Mouse (Mus musculus) neural tube, embryonic 12.5 days (tissue): Measurements from ENCODE around the gene Golim4. TPM values are rescaled to one million over a fixed set of nuclear protein-coding genes. Genes with fewer than 3 reads are reported as not detected.
"Not testable (repeated sequence)": the region's sequence is repeated elsewhere in the genome, so short reads cannot be mapped to it uniquely, and the experiment has no call there.

ENCODE experiments used
- ATAC-seq: fragments of 200-750 bp; cut with Nextera tagmentation; 2 replicates; pipeline ENCODE4 v1.8.0; 2017; ENCODE audit warnings: low read depth, mild to moderate bottlenecking, moderate TSS enrichment, moderate library complexity; ENCODE audit not compliant: low FRiP score
- H3K27ac ChIP-seq: fragments of 300-500 bp; sonication (generic); 2 replicates; pipeline ENCODE4 v1.5.1; 2016
- H3K27me3 ChIP-seq: fragments of 300-500 bp; sonication (generic); replicated peaks from 2 replicates; pipeline ENCODE4 v1.6.1; 2016; ENCODE audit warnings: mild to moderate bottlenecking
- H3K36me3 ChIP-seq: fragments of 300-500 bp; sonication (generic); 2 replicates; pipeline ENCODE4 v1.6.1; 2016; ENCODE audit warnings: mild to moderate bottlenecking
- H3K4me1 ChIP-seq: fragments of 300-500 bp; sonication (generic); 2 replicates; pipeline ENCODE4 v1.6.1; 2016
- H3K4me2 ChIP-seq: fragments of 300-500 bp; sonication (generic); replicated peaks from 2 replicates; pipeline ENCODE4 v1.6.1; 2016; ENCODE audit warnings: mild to moderate bottlenecking
- H3K4me3 ChIP-seq: fragments of 300-500 bp; sonication (generic); 2 replicates; pipeline ENCODE4 v1.5.1; 2016
- H3K9ac ChIP-seq: fragments of 300-500 bp; sonication (generic); 2 replicates; pipeline ENCODE4 v1.6.1; 2016; ENCODE audit warnings: mild to moderate bottlenecking
- H3K9me3 ChIP-seq: fragments of 300-500 bp; sonication (generic); 2 replicates; pipeline ENCODE4 v1.6.1; 2016; ENCODE audit warnings: mild to moderate bottlenecking
- WGBS: fragments of 180-500 bp; shearing (Covaris S2); methylation state at CpG from one replicate; pipeline ENCODE4 v1.1.7; 2016; 5-methylcytosine and 5-hydroxymethylcytosine counted together
- polyA plus RNA-seq: library from polyadenylated mRNA; unstranded; fragments of >200 nt; fragmentation: Nextera tagmentation; extraction: Ambion mirVana; gene quantifications from 2 replicates; pipeline ENCODE4 v1.2.1, GENCODE M21; 2016

Golim4 gene
- polyA plus RNA-seq: 56.1 and 61.8 TPM in 2 replicates

- Histone ChIP-seq H3K4me1 (peaks cover 34% of the 10 kb centered on the region), H3K9me3 (no peaks in the 10 kb centered on the region), H3K36me3 (no peaks in the 10 kb centered on the region), H3K27ac (peak within 1 kb of the TSS; percentile 68), H3K27me3 (no peaks in the 10 kb centered on the region), H3K9ac (peak within 1 kb of the TSS; percentile 73), H3K4me3 (peak within 1 kb of the TSS; percentile 77), H3K4me2 (peak within 1 kb of the TSS; percentile 82)
- WGBS: under 1% methylated on average over 53 of the region's 53 CpGs
- ATAC-seq: peak; percentile 99
Observed at GRCm38 (mm10) chr3:75956551-75957302, at the start of gene Golim4. Golim4 (minus strand) TSS chr3:75956949.

DNA sequence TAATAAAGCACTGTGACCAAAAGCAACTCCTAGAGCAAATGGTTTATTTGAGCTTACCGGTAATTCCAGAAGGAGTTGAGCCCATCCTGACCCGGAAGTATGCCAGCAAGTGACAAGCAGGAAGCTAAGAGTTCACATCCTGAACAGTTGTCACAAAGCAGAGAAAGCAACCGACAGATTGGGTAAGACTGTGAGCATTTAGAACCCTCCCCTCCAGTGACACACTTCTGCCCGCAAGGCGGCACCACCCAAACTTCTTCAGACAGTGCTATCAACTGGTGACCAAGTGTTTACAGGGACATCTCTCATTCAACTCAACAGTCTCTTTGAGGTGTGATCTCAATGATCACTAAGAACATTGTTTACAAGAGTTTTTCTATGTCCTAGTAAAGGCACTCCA lies 48.9 kb upstream of the Golim4 start:
- Histone ChIP-seq H3K9me3 (no peaks in the 10 kb centered on the region), H3K9ac (no peak overlapping the region), H3K27me3 (no peaks in the 10 kb centered on the region), H3K27ac (no peak overlapping the region), H3K36me3 (no peaks in the 10 kb centered on the region), H3K4me3 (no peak overlapping the region), H3K4me1 (no peaks in the 10 kb centered on the region), H3K4me2 (no peak overlapping the region)
- 87% methylated on average over 5 of the region's 5 CpGs for WGBS
- no peak for ATAC-seq

DNA sequence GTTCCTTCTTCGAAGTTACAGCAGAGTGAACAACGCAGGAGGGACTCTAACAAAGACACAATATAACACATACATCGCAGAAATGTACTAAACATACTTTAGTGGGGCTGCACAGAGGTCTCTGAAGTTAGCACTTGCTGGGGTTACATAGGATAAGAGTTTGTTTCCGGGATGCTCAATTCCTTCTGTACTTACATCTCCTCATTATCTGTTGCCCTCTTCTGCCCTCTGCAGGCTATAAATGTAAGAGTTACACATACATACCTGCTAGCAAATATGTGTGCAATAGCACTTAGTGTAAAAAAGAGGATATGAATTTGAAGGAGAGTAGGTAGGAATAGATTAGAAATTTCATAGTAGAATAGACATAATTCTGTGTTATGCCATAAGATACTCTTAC lies 44.4 kb upstream of the Golim4 start:
- ATAC-seq: peak; percentile 70
- Histone ChIP-seq H3K36me3 (no peaks in the 10 kb centered on the region), H3K9me3 (no peaks in the 10 kb centered on the region), H3K9ac (no peak overlapping the region), H3K4me2 (no peak overlapping the region), H3K27ac (no peak overlapping the region), H3K27me3 (no peaks in the 10 kb centered on the region), H3K4me1 (no peaks in the 10 kb centered on the region), H3K4me3 (no peak overlapping the region)
- whole genome bisulfite sequencing: 48% methylated on average over 4 of the region's 4 CpGs

DNA sequence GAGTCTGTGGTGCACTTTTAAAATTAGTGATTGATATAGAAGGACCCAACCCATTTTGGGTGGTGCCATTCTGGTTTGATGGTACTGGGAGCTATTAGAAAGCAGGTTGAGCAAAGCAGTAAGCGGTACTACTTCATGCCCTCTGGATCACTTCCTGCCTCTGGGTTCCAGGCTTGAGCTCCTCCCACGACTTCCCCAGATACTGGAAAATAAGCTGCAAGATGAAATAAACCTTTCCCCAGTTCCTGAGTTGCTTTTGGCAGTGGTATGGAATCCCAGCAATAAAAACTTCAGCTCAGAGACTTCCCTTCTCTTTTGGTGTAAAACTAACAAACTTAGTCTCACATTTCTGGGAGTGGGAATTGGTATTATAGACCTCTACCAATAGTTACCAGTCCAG lies 43.7 kb upstream of the Golim4 start:
- no peak overlapping the region for H3K4me3 ChIP-seq
- H3K9me3 ChIP-seq: no peaks in the 10 kb centered on the region
- H3K27ac ChIP-seq: no peak overlapping the region
- no peaks in the 10 kb centered on the region for H3K4me1 ChIP-seq
- ATAC-seq: no peak
- no peak overlapping the region for H3K9ac ChIP-seq
- H3K36me3 ChIP-seq: no peaks in the 10 kb centered on the region
- WGBS: 63% methylated on average over 2 of the region's 2 CpGs
- no peaks in the 10 kb centered on the region for H3K27me3 ChIP-seq
- no peak overlapping the region for H3K4me2 ChIP-seq

DNA sequence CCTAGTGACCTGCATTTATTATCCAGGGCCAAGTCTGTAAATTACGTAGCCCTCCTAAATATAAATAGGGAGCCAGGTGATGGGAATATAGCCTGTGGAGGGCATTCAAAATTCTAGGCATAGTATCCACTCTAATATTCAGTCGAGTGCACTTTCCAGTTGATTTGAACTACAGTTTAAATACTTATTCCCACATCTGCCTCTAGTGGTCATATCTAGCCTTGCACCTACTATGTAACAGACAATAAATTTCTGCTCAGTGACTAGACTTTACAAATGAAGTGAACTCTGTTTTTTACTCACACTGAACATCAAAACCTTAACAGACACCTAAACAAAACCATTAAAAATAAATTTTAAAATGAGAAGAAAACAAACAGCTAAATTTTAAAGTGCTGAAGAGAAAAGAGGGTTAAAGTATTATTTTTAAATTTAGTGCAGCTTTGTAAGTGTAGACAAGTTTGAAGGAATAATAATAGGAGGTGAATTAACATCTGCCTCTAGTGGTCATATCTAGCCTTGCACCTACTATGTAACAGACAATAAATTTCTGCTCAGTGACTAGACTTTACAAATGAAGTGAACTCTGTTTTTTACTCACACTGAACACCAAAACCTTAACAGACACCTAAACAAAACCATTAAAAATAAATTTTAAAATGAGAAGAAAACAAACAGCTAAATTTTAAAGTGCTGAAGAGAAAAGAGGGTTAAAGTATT lies 24.4 kb upstream of the Golim4 start:
- H3K36me3 ChIP-seq, H3K4me3 ChIP-seq, H3K9ac ChIP-seq, H3K27ac ChIP-seq, H3K9me3 ChIP-seq, H3K4me2 ChIP-seq, H3K27me3 ChIP-seq, ATAC-seq, H3K4me1 ChIP-seq: not testable (repeated sequence)
- WGBS: 79% methylated on average over 2 of the region's 2 CpGs

DNA sequence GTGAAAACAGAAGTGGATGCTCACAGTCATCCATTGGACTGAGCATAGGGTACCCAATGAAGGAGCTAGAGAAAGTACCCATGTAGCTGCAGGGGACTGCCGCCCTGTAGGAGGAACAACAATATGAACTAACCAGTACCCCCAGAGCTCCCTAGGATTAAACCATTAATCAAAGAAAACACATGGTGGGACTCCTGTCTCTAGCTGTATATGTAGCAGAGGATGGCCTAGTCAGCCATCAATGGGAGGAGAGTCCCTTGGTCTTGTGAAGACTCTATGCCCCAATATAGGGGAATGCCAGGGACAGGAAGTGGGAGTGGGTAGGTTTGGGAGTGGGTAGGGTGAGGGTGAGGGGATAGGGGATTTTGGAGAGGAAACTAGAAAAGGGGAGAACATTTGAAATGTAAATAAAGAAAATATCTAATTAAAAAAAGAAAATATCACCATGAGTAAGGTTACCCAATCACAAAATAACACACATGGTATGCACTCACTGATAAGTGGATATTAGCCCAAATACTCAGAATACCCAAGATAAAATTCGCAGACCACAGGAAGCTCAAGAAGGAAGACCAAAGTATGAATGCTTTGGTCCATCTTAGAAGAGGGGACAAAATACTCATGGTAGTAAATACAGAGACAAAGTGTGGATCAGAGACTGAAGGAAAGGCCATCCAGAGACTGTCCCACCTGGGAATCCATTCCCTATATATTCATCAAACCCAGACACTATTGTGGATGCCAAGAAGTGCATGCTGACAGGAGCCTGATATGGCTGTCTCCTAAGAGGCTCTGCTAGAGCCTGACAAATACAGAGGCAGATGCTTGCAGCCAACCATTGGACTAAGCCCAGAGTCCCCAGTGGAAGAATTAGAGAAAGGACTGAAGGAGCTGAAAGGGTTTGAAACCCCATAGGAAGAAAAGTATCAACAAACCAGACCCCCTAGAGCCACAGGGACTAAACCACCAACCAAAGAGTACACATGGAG lies 6.3 kb upstream of the Golim4 start:
- not testable (repeated sequence) for H3K4me1 ChIP-seq, ATAC-seq, H3K36me3 ChIP-seq, H3K4me3 ChIP-seq, H3K4me2 ChIP-seq, H3K9ac ChIP-seq, H3K27ac ChIP-seq, H3K27me3 ChIP-seq, H3K9me3 ChIP-seq
- 89% methylated on average over 2 of the region's 2 CpGs for WGBS

- peaks cover 35% of the 10 kb centered on the region for H3K4me1 ChIP-seq
- H3K27ac ChIP-seq: peak overlapping the region; percentile 68
- no peaks in the 10 kb centered on the region for H3K9me3 ChIP-seq
- H3K36me3 ChIP-seq: no peaks in the 10 kb centered on the region
- 2% methylated on average over 47 of the region's 47 CpGs for WGBS
- H3K4me3 ChIP-seq: peak overlapping the region; percentile 77
- H3K27me3 ChIP-seq: no peaks in the 10 kb centered on the region
- peak overlapping the region; percentile 82 for H3K4me2 ChIP-seq
- H3K9ac ChIP-seq: peak overlapping the region; percentile 73
- ATAC-seq: peak; percentile 38
Observed at GRCm38 (mm10) chr3:75955661-75956491, 873 bp downstream of the Golim4 start.

- Histone ChIP-seq H3K36me3 (no peaks in the 10 kb centered on the region), H3K4me1 (peaks cover 35% of the 10 kb centered on the region), H3K27ac (no peak overlapping the region), H3K9me3 (no peaks in the 10 kb centered on the region), H3K27me3 (no peaks in the 10 kb centered on the region), H3K4me2 (peak overlapping the region; percentile 82), H3K4me3 (peak overlapping the region; percentile 23), H3K9ac (peak overlapping the region; percentile 38; the same call in 1 of the 2 replicates)
- no peak for ATAC-seq
- 66% methylated on average over 3 of the region's 3 CpGs for WGBS
Observed at GRCm38 (mm10) chr3:75954185-75954584, 2.6 kb downstream of the Golim4 start.

GRCm38 (mm10) chr3:75952328-75953060 lies 4.3 kb downstream of the Golim4 start:
- H3K4me3 ChIP-seq: no peak overlapping the region
- H3K27me3 ChIP-seq: no peaks in the 10 kb centered on the region
- WGBS: 63% methylated on average over 5 of the region's 5 CpGs
- no peaks in the 10 kb centered on the region for H3K36me3 ChIP-seq
- no peak for ATAC-seq
- H3K9ac ChIP-seq: no peak overlapping the region
- no peaks in the 10 kb centered on the region for H3K9me3 ChIP-seq
- no peak overlapping the region for H3K27ac ChIP-seq
- H3K4me2 ChIP-seq: 0 out of 2 replicates have a peak overlapping the region, but pooled peaks have one; percentile 24
- H3K4me1 ChIP-seq: peaks cover 35% of the 10 kb centered on the region

GRCm38 (mm10) chr3:75950897-75951296 lies 5.9 kb downstream of the Golim4 start:
- H3K4me2 ChIP-seq: no peak overlapping the region
- peaks cover 35% of the 10 kb centered on the region for H3K4me1 ChIP-seq
- H3K27ac ChIP-seq: no peak overlapping the region
- no peaks in the 10 kb centered on the region for H3K36me3 ChIP-seq
- H3K27me3 ChIP-seq: no peaks in the 10 kb centered on the region
- no peaks in the 10 kb centered on the region for H3K9me3 ChIP-seq
- no peak overlapping the region for H3K4me3 ChIP-seq
- H3K9ac ChIP-seq: no peak overlapping the region
- WGBS: 75% methylated on average over 6 of the region's 6 CpGs
- ATAC-seq: no peak

DNA sequence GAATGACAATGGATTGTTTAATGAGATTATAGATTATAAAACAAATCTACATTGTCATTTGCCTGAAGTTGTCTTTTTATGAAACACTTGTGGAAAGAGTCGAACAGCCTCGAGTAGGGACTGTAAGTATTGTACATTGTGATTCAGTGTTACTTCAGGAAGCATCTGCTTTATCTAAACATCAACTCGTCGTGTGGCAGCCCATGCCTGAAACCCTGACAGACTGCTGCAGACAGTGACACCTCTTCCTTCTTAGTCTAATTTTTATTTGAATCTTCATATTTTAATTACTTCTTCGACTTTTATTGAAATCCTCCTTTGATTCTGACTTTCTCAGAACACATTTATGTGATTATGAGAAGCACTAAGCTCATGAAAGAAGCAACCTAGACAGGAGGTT lies 7.4 kb downstream of the Golim4 start:
- no peak overlapping the region for H3K4me2 ChIP-seq
- no peaks in the 10 kb centered on the region for H3K36me3 ChIP-seq
- no peak for ATAC-seq
- peaks cover 24% of the 10 kb centered on the region for H3K4me1 ChIP-seq
- H3K27me3 ChIP-seq: no peaks in the 10 kb centered on the region
- no peak overlapping the region for H3K9ac ChIP-seq
- H3K4me3 ChIP-seq: no peak overlapping the region
- 84% methylated on average over 5 of the region's 5 CpGs for WGBS
- no peaks in the 10 kb centered on the region for H3K9me3 ChIP-seq
- H3K27ac ChIP-seq: no peak overlapping the region
